Mouse (Mus musculus): Measurements from ENCODE around the gene Ero1lb.
"Not testable (repeated sequence)": the region's sequence is repeated elsewhere in the genome, so short reads cannot be mapped to it uniquely, and the experiment has no call there.

DNA sequence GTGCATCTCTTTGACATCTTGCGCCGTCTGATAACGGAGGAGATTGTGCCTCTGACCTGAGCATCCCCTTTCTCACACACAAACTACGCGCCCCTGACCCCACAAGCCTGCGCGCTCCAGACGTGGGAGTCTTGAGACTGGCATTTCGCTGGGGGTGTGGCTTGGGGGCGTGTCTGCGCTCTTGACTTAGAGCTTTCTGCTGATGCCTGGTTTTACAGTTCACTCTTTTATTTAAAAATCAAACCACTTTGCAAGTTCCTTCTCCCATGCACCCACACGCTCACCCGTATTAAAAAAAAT is 85.2 kb downstream of the Ero1lb start:
- TF ChIP-seq EP300 (IDR thresholded peaks at IDR 0.05; ENCODE audit: low read depth in 1 of 2, low read length in 2 of 2); TCF12 (IDR thresholded peaks at IDR 0.05; ENCODE audit: low read depth, low read length); CTCF (IDR thresholded peaks at IDR 0.05 in 2 of 3, conservative IDR thresholded peaks at IDR 0.05 in 1 of 3; ENCODE audit: control insufficient read depth in 1 of 3, insufficient read depth in 1 of 3, low read depth in 2 of 3, low read length in 3 of 3, poor library complexity in 1 of 3, severe bottlenecking in 1 of 3); POLR2AphosphoS5 (IDR thresholded peaks at IDR 0.05; ENCODE audit: borderline replicate concordance, low read depth, low read length); HCFC1 (IDR thresholded peaks at IDR 0.05; ENCODE audit: low read depth, low read length); E2F4 (IDR thresholded peaks at IDR 0.05; ENCODE audit: borderline replicate concordance, low read depth, low read length); ZNF384 (IDR thresholded peaks at IDR 0.05; ENCODE audit: low read depth, low read length); JUND (IDR thresholded peaks at IDR 0.05; ENCODE audit: low read depth, low read length); RAD21 (IDR thresholded peaks at IDR 0.05; ENCODE audit: low read depth, low read length); TBP (IDR thresholded peaks at IDR 0.05; ENCODE audit: low read depth, low read length); MAX (IDR thresholded peaks at IDR 0.05; ENCODE audit: low read length): not testable (repeated sequence)

Measured in MEL (cell line).